Mouse (Mus musculus): ENCODE results near the gene Cplx3. TPM values are rescaled to one million over a fixed set of nuclear protein-coding genes. Genes with fewer than 3 reads are reported as not detected.
A peak's percentile ranks its signal among the peaks of the same experiment; 100 is the strongest.

The Cplx3 gene
- polyA plus RNA-seq, 2 experiments, result not detected

GRCm38 (mm10) chr9:57561711-57562099 lies 44.4 kb downstream of the Cplx3 start:
- Histone ChIP-seq H3K4me3 (ENCODE audit: insufficient read depth in 1 of 2, low read depth in 2 of 2, low read length in 2 of 2) (peak overlapping the region; percentile 74 to 76), H3K4me2 (ENCODE audit: low read depth) (peak overlapping the region; percentile 88), H3K27ac (peak overlapping the region; percentile 21; the same call in 1 of the 2 replicates), H3K9me3 (ENCODE audit: control insufficient read depth, low read length) (no peaks in the 10 kb centered on the region), H3K36me3 (replicated peaks; ENCODE audit: control insufficient read depth, insufficient read depth, low read depth) (no peaks in the 10 kb centered on the region), H3K27me3 (ENCODE audit: control insufficient read depth, insufficient read depth, low read length) (no peaks in the 10 kb centered on the region), H3K4me1 (replicated peaks; ENCODE audit: control insufficient read depth in 2 of 2, insufficient read depth in 2 of 2, low read length in 1 of 2) (peaks cover 16 to 18% of the 10 kb centered on the region in 2 experiments), H3K9ac (replicated peaks) (no peak overlapping the region; the same call in 1 of the 2 replicates)
- DNase-seq (ENCODE audit: low read depth in 3 of 3, low spot score in 3 of 3) (no peak), ATAC-seq (ENCODE audit: insufficient read depth) (no peak)
- WGBS (ENCODE audit: insufficient replicate concordance), result 58% methylated on average over 13 of the region's 13 CpGs
- no peak for TF ChIP-seq CTCF (IDR thresholded peaks at IDR 0.05; ENCODE audit: low read depth)
- TF ChIP-seq EP300 (IDR thresholded peaks at IDR 0.05; ENCODE audit: low read depth), result no peak

GRCm38 (mm10) chr9:57560861-57561710 lies 45.0 kb downstream of the Cplx3 start, which contains the start of gene Scamp2:
Gene Scamp2, plus strand, starts transcription at chr9:57560943.
- Histone ChIP-seq H3K4me1 (replicated peaks; ENCODE audit: control insufficient read depth in 2 of 2, insufficient read depth in 2 of 2, low read length in 1 of 2) (peaks cover 16 to 18% of the 10 kb centered on the region in 2 experiments), H3K9me3 (ENCODE audit: control insufficient read depth, low read length) (no peaks in the 10 kb centered on the region), H3K4me3 (ENCODE audit: insufficient read depth in 1 of 2, low read depth in 2 of 2, low read length in 2 of 2) (peak within 1 kb of the TSS; percentile 74 to 76), H3K27me3 (ENCODE audit: control insufficient read depth, insufficient read depth, low read length) (no peaks in the 10 kb centered on the region), H3K9ac (replicated peaks) (peak within 1 kb of the TSS; percentile 70), H3K27ac (peak within 1 kb of the TSS; percentile 47), H3K4me2 (ENCODE audit: low read depth) (peak within 1 kb of the TSS; percentile 88), H3K36me3 (replicated peaks; ENCODE audit: control insufficient read depth, insufficient read depth, low read depth) (no peaks in the 10 kb centered on the region)
- under 1% methylated on average over 37 of the region's 37 CpGs for WGBS (ENCODE audit: insufficient replicate concordance)
- DNase-seq (ENCODE audit: low read depth in 3 of 3, low spot score in 3 of 3) (peak; percentile 84 to 88 (median 86)), ATAC-seq (ENCODE audit: insufficient read depth) (peak; percentile 99)
- no peak for TF ChIP-seq EP300 (IDR thresholded peaks at IDR 0.05; ENCODE audit: low read depth)
- TF ChIP-seq CTCF (IDR thresholded peaks at IDR 0.05; ENCODE audit: low read depth), result peak; percentile 50

DNA sequence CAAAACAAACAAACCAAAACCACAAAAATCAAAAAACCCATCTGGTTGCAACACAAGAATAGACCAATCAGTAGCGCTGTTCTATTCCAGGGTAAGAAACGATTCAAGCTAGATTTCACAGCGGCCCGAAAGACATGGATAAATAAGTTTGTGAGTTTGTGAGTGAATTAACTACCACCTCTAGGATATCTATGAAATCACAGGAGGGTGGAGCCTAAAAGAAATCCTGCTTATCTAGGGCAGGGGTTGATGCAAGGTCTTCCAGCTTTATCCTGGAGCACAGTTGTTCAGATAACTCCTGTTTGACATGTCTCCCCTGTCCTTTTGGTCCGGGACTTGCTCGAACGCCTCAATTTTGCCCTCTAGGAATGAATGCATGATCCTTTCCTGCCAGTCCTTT lies 45.8 kb downstream of the Cplx3 start:
- Histone ChIP-seq H3K9ac (replicated peaks) (peak overlapping the region; percentile 5; the same call in 1 of the 2 replicates), H3K4me1 (replicated peaks; ENCODE audit: control insufficient read depth in 2 of 2, insufficient read depth in 2 of 2, low read length in 1 of 2) (peaks cover 16 to 18% of the 10 kb centered on the region in 2 experiments), H3K27me3 (ENCODE audit: control insufficient read depth, insufficient read depth, low read length) (no peaks in the 10 kb centered on the region), H3K36me3 (replicated peaks; ENCODE audit: control insufficient read depth, insufficient read depth, low read depth) (no peaks in the 10 kb centered on the region), H3K9me3 (ENCODE audit: control insufficient read depth, low read length) (no peaks in the 10 kb centered on the region), H3K4me2 (ENCODE audit: low read depth) (peak overlapping the region; percentile 88), H3K27ac (no peak overlapping the region), H3K4me3 (ENCODE audit: insufficient read depth in 1 of 2, low read depth in 2 of 2, low read length in 2 of 2) (peak overlapping the region; percentile 74 to 76)
- 20% methylated on average over 7 of the region's 7 CpGs for WGBS (ENCODE audit: insufficient replicate concordance)
- no peak for ATAC-seq (ENCODE audit: insufficient read depth)
- TF ChIP-seq CTCF (IDR thresholded peaks at IDR 0.05; ENCODE audit: low read depth) (no peak), EP300 (IDR thresholded peaks at IDR 0.05; ENCODE audit: low read depth) (no peak)
- DNase-seq (ENCODE audit: low read depth in 3 of 3, low spot score in 3 of 3), result no peak

DNA sequence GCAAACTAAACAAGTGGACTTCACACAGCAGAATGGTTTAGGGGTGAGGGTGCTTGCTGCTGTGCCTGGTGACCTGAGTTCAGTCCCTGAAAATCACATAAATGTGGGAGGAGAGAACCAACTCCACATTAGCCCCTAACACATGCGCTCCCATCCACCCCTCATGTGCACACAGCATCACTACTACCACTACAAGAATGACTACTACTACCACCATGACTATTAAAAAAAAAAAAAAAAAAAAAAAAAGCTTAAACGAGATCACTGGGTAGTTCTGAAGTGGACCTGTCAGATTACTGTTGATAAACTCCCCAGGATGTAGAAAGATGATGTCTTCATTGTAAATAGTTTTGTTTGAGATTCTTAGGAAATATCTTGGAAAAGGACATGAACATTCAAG lies 46.5 kb downstream of the Cplx3 start:
- Histone ChIP-seq H3K4me3 (ENCODE audit: insufficient read depth in 1 of 2, low read depth in 2 of 2, low read length in 2 of 2) (no peak overlapping the region), H3K9me3 (ENCODE audit: control insufficient read depth, low read length) (no peaks in the 10 kb centered on the region), H3K4me2 (ENCODE audit: low read depth) (no peak overlapping the region), H3K4me1 (replicated peaks; ENCODE audit: control insufficient read depth in 2 of 2, insufficient read depth in 2 of 2, low read length in 1 of 2) (peaks cover 16 to 18% of the 10 kb centered on the region in 2 experiments), H3K36me3 (replicated peaks; ENCODE audit: control insufficient read depth, insufficient read depth, low read depth) (no peaks in the 10 kb centered on the region), H3K9ac (replicated peaks) (no peak overlapping the region), H3K27me3 (ENCODE audit: control insufficient read depth, insufficient read depth, low read length) (no peaks in the 10 kb centered on the region), H3K27ac (no peak overlapping the region)
- DNase-seq (ENCODE audit: low read depth in 3 of 3, low spot score in 3 of 3) (no peak), ATAC-seq (ENCODE audit: insufficient read depth) (no peak)
- WGBS (ENCODE audit: insufficient replicate concordance), result 42% methylated on average over 2 of the region's 2 CpGs
- TF ChIP-seq EP300 (IDR thresholded peaks at IDR 0.05; ENCODE audit: low read depth), result no peak

GRCm38 (mm10) chr9:57558625-57559024 lies 47.5 kb downstream of the Cplx3 start:
- H3K27ac ChIP-seq, result no peak overlapping the region
- no peaks in the 10 kb centered on the region for H3K9me3 ChIP-seq (ENCODE audit: control insufficient read depth, low read length)
- H3K27me3 ChIP-seq (ENCODE audit: control insufficient read depth, insufficient read depth, low read length), result no peaks in the 10 kb centered on the region
- no peak overlapping the region for H3K4me3 ChIP-seq (ENCODE audit: insufficient read depth in 1 of 2, low read depth in 2 of 2, low read length in 2 of 2)
- WGBS (ENCODE audit: insufficient replicate concordance), result 57% methylated on average over 4 of the region's 4 CpGs
- no peak for ATAC-seq (ENCODE audit: insufficient read depth)
- TF ChIP-seq EP300 (IDR thresholded peaks at IDR 0.05; ENCODE audit: low read depth) (no peak), CTCF (IDR thresholded peaks at IDR 0.05; ENCODE audit: low read depth) (no peak)
- H3K4me2 ChIP-seq (ENCODE audit: low read depth), result no peak overlapping the region
- H3K9ac ChIP-seq (replicated peaks), result no peak overlapping the region
- H3K4me1 ChIP-seq (replicated peaks; ENCODE audit: control insufficient read depth in 2 of 2, insufficient read depth in 2 of 2, low read length in 1 of 2), result peaks cover 16 to 18% of the 10 kb centered on the region in 2 experiments
- DNase-seq (ENCODE audit: low read depth in 3 of 3, low spot score in 3 of 3), result no peak
- no peaks in the 10 kb centered on the region for H3K36me3 ChIP-seq (replicated peaks; ENCODE audit: control insufficient read depth, insufficient read depth, low read depth)
